Mouse (Mus musculus) MEL (cell line): ENCODE data around the gene Afdn. TPM values are rescaled to one million over a fixed set of nuclear protein-coding genes. Genes with fewer than 3 reads are reported as not detected.

Experiments
- DNase-seq: peaks from one replicate; pipeline ENCODE4 v3.0.0; 2011; ENCODE audit warnings: low read depth, low spot score
- H3K27ac ChIP-seq: 2 replicates; pipeline ENCODE4 v1.5.1; 2012; ENCODE audit warnings: low read depth, mild to moderate bottlenecking, control low read depth, low read length, moderate library complexity; ENCODE audit not compliant: control insufficient read depth
- H3K27me3 ChIP-seq, 2 experiments: fragments of 150-350 bp in 1 of 2; sonication (generic) in 1 of 2; 2 replicates each; pipeline ENCODE4 v1.6.1; 2012; ENCODE audit warnings: low read length in 2 of 2, mild to moderate bottlenecking in 2 of 2, improper control_type of control experiment in 1 of 2, moderate library complexity in 1 of 2; ENCODE audit not compliant: insufficient read depth in 2 of 2, control insufficient read depth in 1 of 2
- H3K36me3 ChIP-seq, 2 experiments: 2 replicates each; pipeline ENCODE4 v1.6.1; 2012 to 2014; ENCODE audit warnings: low read length in 2 of 2, improper control_type of control experiment in 1 of 2, inconsistent platforms in 1 of 2, mild to moderate bottlenecking in 1 of 2; ENCODE audit not compliant: insufficient read depth in 2 of 2, control insufficient read depth in 1 of 2
- H3K4me1 ChIP-seq, 2 experiments: fragments of 150-350 bp in 1 of 2; sonication (generic) in 1 of 2; 2 replicates each; pipeline ENCODE4 v1.6.1; 2012; ENCODE audit warnings: low read length in 2 of 2, improper control_type of control experiment in 1 of 2, mild to moderate bottlenecking in 1 of 2; ENCODE audit not compliant: insufficient read depth in 2 of 2, control insufficient read depth in 1 of 2
- H3K4me3 ChIP-seq, 2 experiments: fragments of 150-350 bp in 1 of 2; sonication (generic) in 1 of 2; 2 replicates each; pipeline ENCODE4 v1.5.1; 2012; ENCODE audit warnings: low read depth in 2 of 2, low read length in 2 of 2, mild to moderate bottlenecking in 2 of 2, moderate library complexity in 2 of 2, control low read depth in 1 of 2, improper control_type of control experiment in 1 of 2; ENCODE audit not compliant: control insufficient read depth in 1 of 2, insufficient read depth in 1 of 2
- H3K79me2 ChIP-seq: 2 replicates; pipeline ENCODE4 v1.6.1; 2012; ENCODE audit warnings: mild to moderate bottlenecking, low read length, moderate library complexity; ENCODE audit not compliant: control insufficient read depth, poor library complexity, insufficient read depth
- H3K9ac ChIP-seq: 2 replicates; pipeline ENCODE4 v1.6.1; 2012; ENCODE audit warnings: low read depth, mild to moderate bottlenecking, control low read depth, low read length, moderate library complexity; ENCODE audit not compliant: control insufficient read depth, poor library complexity, severe bottlenecking
- H3K9me3 ChIP-seq: fragments of 150-350 bp; sonication (generic); replicated peaks from 2 replicates; pipeline ENCODE4 v1.6.1; 2012; ENCODE audit warnings: mild to moderate bottlenecking, low read length, improper control_type of control experiment, moderate library complexity; ENCODE audit not compliant: insufficient read depth
- BHLHE40 ChIP-seq: IDR thresholded peaks from 2 replicates; pipeline ENCODE4 v1.6.1; 2012; ENCODE audit warnings: low read depth, mild to moderate bottlenecking, inconsistent platforms, low read length, improper control_type of control experiment, borderline replicate concordance
- ELF1 ChIP-seq: IDR thresholded peaks from 2 replicates; pipeline ENCODE4 v1.6.1; 2014; ENCODE audit warnings: low read depth, mild to moderate bottlenecking, inconsistent platforms, low read length, improper control_type of control experiment, moderate library complexity
- EP300 ChIP-seq, 2 experiments: IDR thresholded peaks; 2 replicates each; pipeline ENCODE4 v1.6.1; 2011; ENCODE audit warnings: improper control_type of control experiment in 2 of 2, low read length in 2 of 2, low read depth in 1 of 2, mild to moderate bottlenecking in 1 of 2
- GABPA ChIP-seq: IDR thresholded peaks from 2 replicates; pipeline ENCODE4 v1.6.1; 2012; ENCODE audit warnings: low read depth, mild to moderate bottlenecking, inconsistent platforms, low read length, improper control_type of control experiment, moderate library complexity
- HCFC1 ChIP-seq: IDR thresholded peaks from 2 replicates; pipeline ENCODE4 v1.6.1; 2012; ENCODE audit warnings: low read depth, mild to moderate bottlenecking, inconsistent platforms, low read length, improper control_type of control experiment, moderate library complexity
- MAX ChIP-seq: IDR thresholded peaks from 2 replicates; pipeline ENCODE4 v1.6.1; 2011; ENCODE audit warnings: low read length, improper control_type of control experiment
- MAZ ChIP-seq: IDR thresholded peaks from 2 replicates; pipeline ENCODE4 v1.6.1; 2012; ENCODE audit warnings: low read depth, mild to moderate bottlenecking, inconsistent platforms, low read length, improper control_type of control experiment
- MEF2A ChIP-seq: IDR thresholded peaks from 2 replicates; pipeline ENCODE4 v1.6.1; 2014; ENCODE audit warnings: low read depth, mild to moderate bottlenecking, inconsistent platforms, low read length, improper control_type of control experiment; ENCODE audit not compliant: poor library complexity, insufficient replicate concordance, severe bottlenecking; ENCODE audit errors: extremely low read depth
- MXI1 ChIP-seq: IDR thresholded peaks from 2 replicates; pipeline ENCODE4 v1.6.1; 2011; ENCODE audit warnings: mild to moderate bottlenecking, low read depth, low read length, improper control_type of control experiment
- MYB ChIP-seq: IDR thresholded peaks from 2 replicates; pipeline ENCODE4 v1.6.1; 2011; ENCODE audit warnings: mild to moderate bottlenecking, low read depth, low read length, improper control_type of control experiment
- MYC ChIP-seq: IDR thresholded peaks from 2 replicates; pipeline ENCODE4 v1.6.1; 2011; ENCODE audit warnings: low read depth, mild to moderate bottlenecking, low read length, improper control_type of control experiment, moderate library complexity
- POLR2AphosphoS2 ChIP-seq: IDR thresholded peaks from 2 replicates; pipeline ENCODE4 v1.6.1; 2011; ENCODE audit warnings: low read length, improper control_type of control experiment
- RAD21 ChIP-seq: IDR thresholded peaks from 2 replicates; pipeline ENCODE4 v1.6.1; 2011; ENCODE audit warnings: mild to moderate bottlenecking, low read depth, low read length, improper control_type of control experiment
- RCOR1 ChIP-seq: IDR thresholded peaks from 2 replicates; pipeline ENCODE4 v1.6.1; 2012; ENCODE audit warnings: low read depth, mild to moderate bottlenecking, inconsistent platforms, low read length, improper control_type of control experiment
- SMC3 ChIP-seq: IDR thresholded peaks from 2 replicates; pipeline ENCODE4 v1.6.1; 2011; ENCODE audit warnings: low read depth, low read length, improper control_type of control experiment
- TBP ChIP-seq: IDR thresholded peaks from 2 replicates; pipeline ENCODE4 v1.8.0; 2011; ENCODE audit warnings: low read depth, low read length, improper control_type of control experiment
- UBTF ChIP-seq: IDR thresholded peaks from 2 replicates; pipeline ENCODE4 v1.6.1; 2012; ENCODE audit warnings: low read depth, mild to moderate bottlenecking, inconsistent platforms, low read length, improper control_type of control experiment, moderate library complexity, borderline replicate concordance; ENCODE audit not compliant: insufficient read depth
- USF1 ChIP-seq: IDR thresholded peaks from 2 replicates; pipeline ENCODE4 v1.6.1; 2014; ENCODE audit warnings: low read depth, mild to moderate bottlenecking, inconsistent platforms, low read length, improper control_type of control experiment, moderate library complexity
- ZKSCAN1 ChIP-seq: IDR thresholded peaks from 2 replicates; pipeline ENCODE4 v1.6.1; 2012; ENCODE audit warnings: low read depth, mild to moderate bottlenecking, inconsistent platforms, low read length, improper control_type of control experiment, moderate library complexity
- polyA plus RNA-seq, 2 experiments: library from polyadenylated mRNA; stranded (reverse) in 1 of 2; unstranded in 1 of 2; fragments of >175 nt in 1 of 2; fragments of >200 nt in 1 of 2; gene quantifications; 2 replicates each; pipeline versions ENCODE4 v1.2.1 to v1.2.4; 2012; ENCODE audit warnings: low replicate concordance in 2 of 2, low read depth in 1 of 2; ENCODE audit not compliant: insufficient read length in 2 of 2, insufficient read depth in 1 of 2, missing spikeins in 1 of 2
- total RNA-seq: library from RNA; depleted of rRNA; stranded (reverse); fragments of 300-350 nt; gene quantifications from 2 replicates; pipeline ENCODE4 v1.2.3, GENCODE M21; 2012

Afdn gene
- total and polyA plus RNA-seq, 3 experiments, result 0.39 TPM; not detected in 1

DNA sequence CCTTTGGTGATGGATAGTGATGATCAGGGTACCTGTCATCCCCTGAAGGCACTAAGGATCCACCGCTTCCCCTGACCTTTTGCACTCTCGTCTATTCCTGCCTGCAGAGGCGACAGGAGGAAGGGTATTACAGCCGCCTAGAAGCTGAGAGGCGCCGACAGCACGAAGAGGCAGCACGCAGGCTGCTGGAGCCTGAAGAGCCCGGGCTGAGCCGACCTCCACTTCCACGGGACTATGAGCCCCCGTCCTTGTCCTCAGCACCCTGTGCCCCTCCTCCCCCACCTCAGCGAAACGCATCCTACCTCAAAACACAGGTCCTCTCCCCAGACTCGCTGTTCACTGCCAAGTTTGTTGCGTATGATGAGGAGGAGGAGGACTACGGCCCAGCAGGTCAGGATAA lies 138.5 kb downstream of the Afdn start:
- H3K4me3 ChIP-seq, result no peak overlapping the region
- no peak overlapping the region for H3K27ac ChIP-seq
- no peaks in the 10 kb centered on the region for H3K27me3 ChIP-seq
- DNase-seq, result no peak
- H3K9me3 ChIP-seq, result no peaks in the 10 kb centered on the region
- H3K4me1 ChIP-seq, result no peaks in the 10 kb centered on the region
- no peaks in the 10 kb centered on the region for H3K79me2 ChIP-seq
- TF ChIP-seq RCOR1 (no peak), MYC (no peak)
- TF ChIP-seq, all 39 proteins: peak for 0
- H3K36me3 ChIP-seq, result no peaks in the 10 kb centered on the region
- no peak overlapping the region for H3K9ac ChIP-seq

DNA sequence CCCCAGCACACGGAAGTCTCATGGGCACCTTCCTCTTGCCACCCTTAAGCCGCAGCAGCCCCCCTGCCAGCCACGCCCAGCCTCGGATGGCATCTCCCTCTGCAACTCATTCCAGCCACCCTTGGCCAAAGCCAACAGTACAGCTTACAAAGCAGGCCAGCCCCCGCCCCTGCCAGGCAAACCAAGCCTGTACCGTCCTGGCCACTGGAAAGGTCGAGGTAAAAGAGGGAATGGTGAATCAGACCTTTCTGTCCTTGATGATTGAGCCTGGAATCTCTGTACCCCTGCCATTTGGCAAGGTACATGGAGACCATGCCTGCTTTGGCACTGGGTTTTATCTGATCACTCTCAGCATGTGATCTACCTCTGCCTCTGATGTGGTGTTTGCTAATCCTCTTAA lies 138.9 kb downstream of the Afdn start:
- Histone ChIP-seq H3K9me3 (no peaks in the 10 kb centered on the region), H3K4me3 (no peak overlapping the region), H3K27me3 (no peaks in the 10 kb centered on the region), H3K9ac (no peak overlapping the region), H3K36me3 (no peaks in the 10 kb centered on the region), H3K4me1 (no peaks in the 10 kb centered on the region), H3K79me2 (no peaks in the 10 kb centered on the region), H3K27ac (no peak overlapping the region)
- DNase-seq, result no peak
- no peak for TF ChIP-seq ELF1
- TF ChIP-seq BHLHE40, result no peak
- no peak for TF ChIP-seq MEF2A
- no peak for TF ChIP-seq TBP
- TF ChIP-seq UBTF, result no peak
- TF ChIP-seq POLR2AphosphoS2, result no peak
- TF ChIP-seq GABPA, result no peak
- no peak for TF ChIP-seq MYC
- TF ChIP-seq MAZ, result no peak
- no peak for TF ChIP-seq SMC3
- no peak for TF ChIP-seq MAX
- no peak for TF ChIP-seq USF1
- TF ChIP-seq EP300 (IDR thresholded peaks at IDR 0.05; ENCODE audit: low read depth in 1 of 2, low read length in 2 of 2), result no peak
- no peak for TF ChIP-seq MXI1
- no peak for TF ChIP-seq MYB
- no peak for TF ChIP-seq ZKSCAN1
- TF ChIP-seq RAD21, result no peak
- no peak for TF ChIP-seq HCFC1
